Mouse (Mus musculus) hindbrain, embryonic 10.5 days (tissue): ENCODE data around the gene Trmt10a. TPM values are rescaled to one million over a fixed set of nuclear protein-coding genes. Genes with fewer than 3 reads are reported as not detected.

ENCODE experiments used
- polyA plus RNA-seq: library from polyadenylated mRNA; unstranded; fragments of >200 nt; fragmentation: Nextera tagmentation; extraction: Ambion mirVana; gene quantifications from 2 replicates; pipeline ENCODE4 v1.2.1, GENCODE M21; 2016

The Trmt10a gene
- polyA plus RNA-seq, 1 experiment from 2014 or later: 12.5 TPM

Other genes starting within 250 kb of the Trmt10a start
- 82.8 and 83.3 TPM in 2 replicates for gene Lamtor3, start 224.9 kb upstream of the Trmt10a start, polyA plus RNA-seq
- 2.3 and 2.4 TPM in 2 replicates for gene Dapp1, start 161.9 kb upstream of the Trmt10a start, polyA plus RNA-seq
- gene 1110002E22Rik, start 78.4 kb upstream of the Trmt10a start, polyA plus RNA-seq: 0.04 and 0.18 TPM in 2 replicates
- not detected in 2 replicates for gene Gm5105, start 76.1 kb upstream of the Trmt10a start, polyA plus RNA-seq
- 9.2 and 9.9 TPM in 2 replicates for gene Mttp, start 1.5 kb downstream of the Trmt10a start, polyA plus RNA-seq
- gene 4930579F01Rik, start 50.4 kb downstream of the Trmt10a start, polyA plus RNA-seq: not detected in 2 replicates
- 0.07 and 0.36 TPM in 2 replicates for gene Adh7, start 74.3 kb downstream of the Trmt10a start, polyA plus RNA-seq
- 0.30 and 0.34 TPM in 2 replicates for gene Adh1, start 117.5 kb downstream of the Trmt10a start, polyA plus RNA-seq
- not detected in 2 replicates for gene Adh6a, start 169.8 kb downstream of the Trmt10a start, polyA plus RNA-seq
- gene Adh6b, start 198.3 kb downstream of the Trmt10a start, polyA plus RNA-seq: 0.52 and 0.78 TPM in 2 replicates